Mouse (Mus musculus): Measurements from ENCODE around the gene Polr1c. TPM values are rescaled to one million over a fixed set of nuclear protein-coding genes. Genes with fewer than 3 reads are reported as not detected.

Gene Polr1c
- 36.3 and 51.0 TPM in 2 replicates for polyA plus RNA-seq (2015; fragmentation: Nextera tagmentation; extraction: Ambion mirVana)

DNA sequence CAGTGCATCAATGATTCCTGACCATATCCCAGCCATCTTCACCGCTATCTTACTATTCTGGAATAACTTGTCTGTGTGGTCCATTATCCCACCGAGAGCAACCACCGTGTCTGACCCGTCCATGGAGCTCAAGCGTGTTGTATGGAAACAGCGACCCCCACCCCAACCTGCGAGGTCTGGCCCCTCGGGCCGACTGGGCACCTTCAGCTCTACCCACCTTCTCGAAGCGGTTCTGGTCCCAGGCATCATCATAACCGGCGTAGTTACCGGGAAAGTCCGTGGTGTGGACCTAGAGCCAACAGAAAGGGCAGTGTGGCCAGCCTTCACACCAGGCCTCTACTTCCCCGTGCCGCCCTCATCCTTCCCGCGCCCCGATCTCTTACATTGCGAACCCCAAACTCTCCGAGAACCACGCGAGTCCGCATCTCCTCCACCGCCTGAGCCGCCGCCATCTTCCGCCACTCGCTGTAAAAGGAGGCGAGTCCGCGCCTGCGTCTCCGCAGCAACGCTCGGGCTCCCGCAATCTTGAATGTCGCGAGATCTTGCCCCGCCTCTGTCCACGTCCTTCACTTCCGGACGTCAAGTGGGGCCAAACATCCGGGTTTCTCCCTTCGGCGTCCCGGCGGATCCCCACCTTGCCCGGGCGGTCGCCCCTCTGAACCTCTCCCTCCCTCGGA lies at the start of gene Polr1c, which contains the start of gene Yipf3:
Gene Polr1c (minus strand): TSS at position 543 of the 677 bp plus-strand sequence.
Gene Yipf3 (plus strand): TSS at position 569 of the 677 bp plus-strand sequence.
- Histone ChIP-seq H3K4me1 (replicated peaks) (peaks cover 25% of the 10 kb centered on the region), H3K9ac (peak within 1 kb of the TSS; percentile 90), H3K27ac (peak within 1 kb of the TSS; percentile 78), H3K36me3 (peaks cover 63% of the 10 kb centered on the region), H3K9me3 (replicated peaks) (no peaks in the 10 kb centered on the region), H3K4me3 (peak within 1 kb of the TSS; percentile 79), H3K27me3 (no peaks in the 10 kb centered on the region), H3K4me2 (peak within 1 kb of the TSS; percentile 84)
- WGBS: under 1% methylated on average over 53 of the region's 53 CpGs
- peak; percentile 89 for ATAC-seq (replicated peaks; ENCODE audit: insufficient number of reproducible peaks, insufficient read depth, low FRiP score, low read depth)

DNA sequence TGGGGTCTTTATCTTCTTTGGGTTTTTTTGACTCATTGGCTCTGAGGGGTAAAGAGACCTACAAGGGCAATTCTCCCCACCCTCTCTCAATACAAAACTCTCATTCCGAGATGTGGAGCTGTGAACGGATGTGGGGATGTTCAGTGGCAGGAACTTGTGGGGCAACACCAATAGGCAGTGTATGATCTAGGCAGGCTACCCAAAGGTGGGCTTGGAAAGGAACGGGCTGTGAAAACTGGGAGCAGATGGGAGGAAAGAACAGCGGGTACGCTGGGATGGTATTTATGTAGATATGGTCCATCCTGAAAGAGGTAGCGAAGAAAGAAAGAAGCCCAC lies 49.1 kb upstream of the Polr1c start:
- peak overlapping the region; percentile 66 for H3K4me3 ChIP-seq
- no peak for ATAC-seq (replicated peaks; ENCODE audit: insufficient number of reproducible peaks, insufficient read depth, low FRiP score, low read depth)
- peak overlapping the region; percentile 66 for H3K9ac ChIP-seq
- H3K36me3 ChIP-seq: no peaks in the 10 kb centered on the region
- WGBS: 11% methylated on average over 6 of the region's 6 CpGs
- H3K4me2 ChIP-seq: peak overlapping the region; percentile 100
- H3K4me1 ChIP-seq (replicated peaks): peaks cover 17% of the 10 kb centered on the region
- H3K27me3 ChIP-seq: peaks cover 69% of the 10 kb centered on the region
- H3K27ac ChIP-seq: no peak overlapping the region
- no peaks in the 10 kb centered on the region for H3K9me3 ChIP-seq (replicated peaks)

DNA sequence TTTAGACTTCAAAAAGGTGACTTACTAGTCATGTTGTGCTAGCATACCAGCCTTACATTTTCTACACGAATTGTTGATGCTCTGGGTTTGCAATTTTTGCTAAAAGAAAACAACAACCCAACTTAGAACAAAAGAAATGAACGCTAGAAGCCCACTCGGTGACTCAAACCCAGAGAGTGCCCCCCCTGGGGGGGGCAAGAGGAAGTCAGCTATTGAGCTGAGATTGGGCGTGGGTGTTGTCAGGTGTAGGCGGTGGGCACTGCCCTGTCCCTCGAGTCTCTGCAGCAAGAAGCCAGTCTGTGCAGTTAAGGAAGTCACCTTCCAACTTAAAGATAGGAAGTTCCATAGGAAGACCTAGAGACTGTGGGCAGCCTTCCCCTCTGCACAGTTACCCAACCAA lies 48.7 kb upstream of the Polr1c start:
- Histone ChIP-seq H3K27ac (no peak overlapping the region), H3K9me3 (replicated peaks) (no peaks in the 10 kb centered on the region), H3K36me3 (no peaks in the 10 kb centered on the region), H3K4me2 (no peak overlapping the region), H3K9ac (no peak overlapping the region), H3K4me3 (peak overlapping the region; percentile 66; the same call in 1 of the 2 replicates), H3K27me3 (peaks cover 69% of the 10 kb centered on the region), H3K4me1 (replicated peaks) (peaks cover 17% of the 10 kb centered on the region)
- no peak for ATAC-seq (replicated peaks; ENCODE audit: insufficient number of reproducible peaks, insufficient read depth, low FRiP score, low read depth)
- 43% methylated on average over 6 of the region's 6 CpGs for WGBS

DNA sequence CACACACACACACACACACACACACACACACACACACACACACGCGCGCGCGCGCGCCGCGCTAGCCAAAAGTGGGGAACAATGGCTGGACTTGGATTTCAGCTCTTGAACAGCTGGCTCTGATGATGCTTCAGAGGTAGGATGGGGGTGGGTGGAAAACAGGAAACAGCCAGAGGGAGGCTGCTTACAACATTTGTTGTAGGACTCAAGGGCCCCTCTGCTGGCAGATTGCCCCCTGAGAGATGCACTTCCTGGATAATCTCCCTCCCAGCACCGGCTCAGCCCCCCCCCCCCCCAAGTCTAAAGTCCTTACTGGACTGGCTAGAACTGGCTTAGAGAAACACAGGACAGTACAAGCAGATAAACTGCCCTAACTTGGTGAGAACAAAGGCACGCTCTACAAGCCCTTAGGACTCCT lies 39.8 kb upstream of the Polr1c start:
- Histone ChIP-seq H3K4me1 (replicated peaks) (peaks cover 11% of the 10 kb centered on the region), H3K27ac (peak overlapping the region; percentile 11; the same call in 1 of the 2 replicates), H3K27me3 (no peaks in the 10 kb centered on the region), H3K9ac (no peak overlapping the region), H3K4me2 (no peak overlapping the region), H3K9me3 (replicated peaks) (no peaks in the 10 kb centered on the region), H3K4me3 (no peak overlapping the region), H3K36me3 (no peaks in the 10 kb centered on the region)
- ATAC-seq (replicated peaks; ENCODE audit: insufficient number of reproducible peaks, insufficient read depth, low FRiP score, low read depth): peak; percentile 70
- WGBS: 49% methylated on average over 11 of the region's 11 CpGs

DNA sequence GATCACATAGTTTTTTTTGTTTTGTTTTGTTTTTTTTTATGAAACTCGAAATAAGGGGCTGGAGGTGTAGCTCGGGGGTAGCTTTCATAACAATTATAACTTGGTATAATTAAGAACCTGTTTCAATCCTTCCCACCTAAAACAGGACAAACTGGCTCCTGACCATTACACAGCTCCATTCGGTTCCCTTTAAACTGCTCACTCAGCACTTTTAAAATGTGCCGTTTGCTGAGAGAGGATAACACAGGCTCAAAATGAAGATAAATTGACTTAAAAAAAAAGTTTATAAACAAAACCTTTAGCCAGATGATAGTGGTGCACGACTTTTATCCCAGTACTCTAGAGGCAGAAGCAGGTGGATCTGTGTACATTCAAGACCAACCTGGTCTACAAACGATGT lies 37.6 kb upstream of the Polr1c start:
- WGBS: 51% methylated on average over 6 of the region's 6 CpGs
- Histone ChIP-seq H3K27me3 (no peaks in the 10 kb centered on the region), H3K27ac (no peak overlapping the region)

DNA sequence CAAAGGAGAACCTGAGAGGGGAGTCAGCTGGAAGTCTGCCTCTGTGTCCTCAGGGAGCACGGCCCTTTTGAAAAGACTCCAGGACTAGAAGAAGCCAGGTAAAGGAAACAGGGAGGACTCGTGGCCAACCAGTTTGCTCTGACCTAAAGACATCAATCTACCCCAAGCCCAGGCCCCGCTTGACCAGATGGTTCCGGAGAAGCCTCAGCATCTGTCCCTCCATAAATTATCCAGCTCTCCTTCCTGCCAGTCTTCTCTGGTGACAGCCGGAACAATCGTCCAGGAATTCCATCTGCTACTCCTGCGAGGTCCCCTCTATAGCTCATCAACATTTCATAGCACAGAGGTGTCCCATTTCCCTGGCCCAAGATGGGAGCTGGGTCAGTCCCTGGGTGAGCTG lies 36.8 kb upstream of the Polr1c start:
- Histone ChIP-seq H3K27me3 (no peaks in the 10 kb centered on the region), H3K9ac (no peak overlapping the region), H3K4me2 (no peak overlapping the region), H3K9me3 (replicated peaks) (no peaks in the 10 kb centered on the region), H3K36me3 (peaks cover 6% of the 10 kb centered on the region), H3K4me1 (replicated peaks) (peaks cover 28% of the 10 kb centered on the region), H3K4me3 (no peak overlapping the region), H3K27ac (no peak overlapping the region)
- ATAC-seq (replicated peaks; ENCODE audit: insufficient number of reproducible peaks, insufficient read depth, low FRiP score, low read depth): no peak
- 51% methylated on average over 7 of the region's 7 CpGs for WGBS

More for the DNA sequence above, 37.6 kb upstream of the Polr1c start:
- no peak for ATAC-seq (replicated peaks; ENCODE audit: insufficient number of reproducible peaks, insufficient read depth, low FRiP score, low read depth)
- Histone ChIP-seq H3K9me3 (replicated peaks) (no peaks in the 10 kb centered on the region), H3K4me2 (no peak overlapping the region), H3K9ac (no peak overlapping the region), H3K4me1 (replicated peaks) (peaks cover 28% of the 10 kb centered on the region), H3K36me3 (no peaks in the 10 kb centered on the region), H3K4me3 (no peak overlapping the region)

DNA sequence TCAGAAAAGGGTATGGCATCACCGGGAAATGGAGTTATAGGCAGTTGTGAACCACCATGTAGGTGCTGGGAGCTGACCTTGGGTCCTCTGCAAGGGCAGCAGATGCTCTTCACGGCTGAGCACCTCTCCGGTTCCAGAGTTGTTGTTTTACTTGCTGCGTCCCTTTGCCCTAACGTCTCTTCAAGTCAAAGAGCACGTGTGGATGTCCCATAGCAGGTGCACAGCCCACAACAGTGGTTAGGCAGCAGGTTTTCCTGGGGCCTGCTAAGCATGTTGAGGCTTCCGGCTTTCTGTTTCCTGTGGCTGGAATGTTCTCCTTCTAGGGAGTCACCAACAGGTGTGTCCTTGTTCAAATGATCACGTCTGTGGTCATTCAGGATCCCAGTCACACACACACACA lies 36.1 kb upstream of the Polr1c start:
- ATAC-seq (replicated peaks; ENCODE audit: insufficient number of reproducible peaks, insufficient read depth, low FRiP score, low read depth): no peak
- peaks cover 28% of the 10 kb centered on the region for H3K4me1 ChIP-seq (replicated peaks)
- WGBS: 79% methylated on average over 8 of the region's 8 CpGs
- no peak overlapping the region for H3K27ac ChIP-seq
- H3K36me3 ChIP-seq: peaks cover 13% of the 10 kb centered on the region
- H3K4me2 ChIP-seq: no peak overlapping the region
- no peaks in the 10 kb centered on the region for H3K27me3 ChIP-seq
- no peak overlapping the region for H3K4me3 ChIP-seq
- H3K9ac ChIP-seq: no peak overlapping the region
- no peaks in the 10 kb centered on the region for H3K9me3 ChIP-seq (replicated peaks)

DNA sequence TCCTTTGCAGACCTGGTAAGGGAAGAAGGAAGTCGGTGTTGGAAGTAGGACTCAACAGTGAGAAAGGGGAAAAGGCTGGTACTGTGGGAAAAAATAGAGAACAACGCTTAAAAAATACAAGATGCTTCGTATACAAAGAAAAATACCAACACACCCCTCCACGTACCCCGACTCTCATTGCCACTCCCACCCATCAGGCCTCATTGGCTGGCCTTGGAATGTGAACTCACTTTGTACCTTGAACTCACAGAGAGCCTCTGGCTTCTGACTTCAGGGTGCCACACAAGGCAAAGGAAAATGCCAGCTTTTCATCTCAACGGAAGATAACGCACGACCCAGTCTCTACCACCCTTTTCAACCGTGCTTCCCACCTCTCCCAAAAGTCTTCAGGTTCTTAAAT lies 35.3 kb upstream of the Polr1c start:
- H3K9ac ChIP-seq: peak overlapping the region; percentile 68; the same call in 1 of the 2 replicates
- H3K4me1 ChIP-seq (replicated peaks): peaks cover 28% of the 10 kb centered on the region
- H3K4me2 ChIP-seq: peak overlapping the region; percentile 86
- H3K36me3 ChIP-seq: peaks cover 21% of the 10 kb centered on the region
- no peak for ATAC-seq (replicated peaks; ENCODE audit: insufficient number of reproducible peaks, insufficient read depth, low FRiP score, low read depth)
- WGBS: 32% methylated on average over 9 of the region's 9 CpGs
- H3K27me3 ChIP-seq: no peaks in the 10 kb centered on the region
- H3K27ac ChIP-seq: peak overlapping the region; percentile 90; the same call in 1 of the 2 replicates
- H3K4me3 ChIP-seq: peak overlapping the region; percentile 70
- no peaks in the 10 kb centered on the region for H3K9me3 ChIP-seq (replicated peaks)

DNA sequence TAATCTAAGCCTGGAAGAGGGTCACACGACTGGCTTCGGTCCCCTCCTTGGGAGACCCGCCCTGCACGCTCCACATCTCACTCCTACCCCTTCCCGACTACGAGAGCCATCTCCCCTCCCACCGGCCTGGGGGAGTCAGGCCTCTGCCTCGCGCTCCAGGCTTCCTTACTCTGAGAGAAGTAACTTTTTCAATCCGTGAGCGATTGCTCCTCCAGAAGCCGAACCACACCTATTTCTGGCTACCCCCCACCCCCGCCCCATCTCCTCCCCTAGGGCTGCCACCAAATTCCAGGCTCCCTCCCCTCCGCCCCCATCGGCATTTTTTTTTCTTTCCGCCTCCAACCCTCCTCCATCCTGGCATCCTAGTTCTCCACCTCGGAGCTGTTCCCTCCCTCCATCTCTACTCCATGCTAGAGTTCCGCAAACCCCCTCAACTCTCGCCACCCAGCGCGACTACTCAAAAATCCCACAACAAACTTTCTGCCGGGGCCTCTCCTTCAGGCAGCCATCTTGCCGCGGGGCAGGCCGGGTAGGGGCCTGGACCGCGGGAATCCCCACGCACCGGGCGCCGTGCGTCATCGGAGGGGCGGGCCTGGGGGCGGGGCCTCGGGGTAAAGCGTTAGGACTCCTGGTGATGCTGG lies 34.7 kb upstream of the Polr1c start, which contains the start of gene Tjap1:
Gene Tjap1 (minus strand): TSS at position 544 of the 641 bp plus-strand sequence.
- no peaks in the 10 kb centered on the region for H3K9me3 ChIP-seq (replicated peaks)
- peak within 1 kb of the TSS; percentile 68 for H3K9ac ChIP-seq
- H3K4me3 ChIP-seq: peak within 1 kb of the TSS; percentile 70
- under 1% methylated on average over 37 of the region's 37 CpGs for WGBS
- peaks cover 21% of the 10 kb centered on the region for H3K36me3 ChIP-seq
- H3K27ac ChIP-seq: peak within 1 kb of the TSS; percentile 90
- no peaks in the 10 kb centered on the region for H3K27me3 ChIP-seq
- peak within 1 kb of the TSS; percentile 86 for H3K4me2 ChIP-seq
- peaks cover 29% of the 10 kb centered on the region for H3K4me1 ChIP-seq (replicated peaks)
- ATAC-seq (replicated peaks; ENCODE audit: insufficient number of reproducible peaks, insufficient read depth, low FRiP score, low read depth): peak; percentile 95

DNA sequence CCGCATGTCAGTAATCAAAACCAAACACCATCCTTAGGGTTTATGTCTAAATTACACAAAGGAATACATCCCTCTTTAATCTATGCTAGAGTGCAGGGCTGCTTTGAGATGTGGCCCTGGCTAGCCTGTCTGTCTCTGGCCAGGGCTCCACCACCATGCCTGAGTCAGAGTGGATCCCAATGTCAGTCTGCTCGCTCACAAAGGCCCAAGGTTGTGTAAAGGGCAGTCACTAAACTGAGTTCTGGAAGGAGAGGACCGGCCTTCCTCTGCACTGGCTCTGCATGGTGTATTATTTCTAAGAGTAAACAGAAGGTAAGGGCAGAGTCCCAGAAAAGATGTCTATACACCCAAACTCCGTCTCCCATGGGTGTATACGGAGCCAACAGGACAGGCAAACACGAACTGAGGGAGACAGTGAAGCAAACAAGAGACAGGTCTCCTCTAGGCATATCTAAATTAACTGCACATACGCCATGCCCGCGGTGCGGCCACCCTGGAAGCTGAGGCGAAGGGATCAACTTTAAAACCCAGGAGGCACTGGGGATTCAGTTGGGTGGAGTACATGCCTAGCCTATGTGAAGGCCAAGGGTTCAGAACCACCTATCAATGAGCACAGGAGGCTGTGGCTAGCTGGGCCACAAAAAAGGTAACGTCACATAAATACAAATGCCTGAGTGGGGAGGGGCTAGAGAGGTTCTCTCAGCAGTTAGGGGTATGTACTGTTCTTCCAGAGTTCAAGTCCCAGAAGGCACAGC lies 30.3 kb upstream of the Polr1c start:
- ATAC-seq (replicated peaks; ENCODE audit: insufficient number of reproducible peaks, insufficient read depth, low FRiP score, low read depth): no peak
- Histone ChIP-seq H3K9me3 (replicated peaks) (no peaks in the 10 kb centered on the region), H3K27me3 (no peaks in the 10 kb centered on the region), H3K27ac (peak overlapping the region; percentile 48), H3K4me3 (no peak overlapping the region), H3K4me2 (no peak overlapping the region), H3K4me1 (replicated peaks) (peaks cover 47% of the 10 kb centered on the region), H3K9ac (no peak overlapping the region), H3K36me3 (peaks cover 24% of the 10 kb centered on the region)
- WGBS: 78% methylated on average over 12 of the region's 12 CpGs

DNA sequence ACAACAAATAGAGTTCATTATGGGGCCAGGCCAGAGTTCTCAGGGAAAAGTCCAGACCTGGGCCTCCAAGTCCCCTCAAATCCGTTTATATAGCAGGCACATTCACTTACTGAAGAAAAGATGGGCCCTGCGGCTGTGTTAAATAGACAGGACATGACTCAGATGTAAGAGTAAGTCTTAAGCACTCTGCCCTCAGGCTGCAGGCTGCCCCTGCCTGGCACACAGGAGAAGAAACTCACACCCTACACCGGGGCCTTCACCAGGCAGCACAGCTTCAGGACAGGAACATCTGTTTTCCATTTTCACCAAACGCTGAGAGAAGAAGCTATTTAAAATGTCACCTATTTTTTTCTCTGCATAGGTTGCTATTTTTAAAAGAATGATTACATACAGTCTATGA lies 29.7 kb upstream of the Polr1c start:
- H3K9ac ChIP-seq: peak overlapping the region; percentile 19; the same call in 1 of the 2 replicates
- WGBS: 59% methylated on average over 4 of the region's 4 CpGs
- H3K36me3 ChIP-seq: peaks cover 24% of the 10 kb centered on the region
- H3K4me3 ChIP-seq: no peak overlapping the region
- peak overlapping the region; percentile 48 for H3K27ac ChIP-seq
- H3K9me3 ChIP-seq (replicated peaks): no peaks in the 10 kb centered on the region
- no peak overlapping the region for H3K4me2 ChIP-seq
- no peak for ATAC-seq (replicated peaks; ENCODE audit: insufficient number of reproducible peaks, insufficient read depth, low FRiP score, low read depth)
- H3K27me3 ChIP-seq: no peaks in the 10 kb centered on the region
- H3K4me1 ChIP-seq (replicated peaks): peaks cover 51% of the 10 kb centered on the region
